Mouse (Mus musculus) naive thymus-derived CD4-positive, alpha-beta T cell, adult 2 months (primary cell): ENCODE data around the gene Cbx2.

Experiments
- DNase-seq: peaks from one replicate; pipeline ENCODE4 v3.0.0-alpha.2; 2011; ENCODE audit warnings: low read depth

Cbx2 gene

GRCm38 (mm10) chr11:119042466-119043272, 19.9 kb downstream of the Cbx2 start:
- DNase-seq = peak; percentile 52

- DNase-seq = no peak
These were observed 20.4 kb downstream of the Cbx2 start for GRCm38 (mm10) chr11:119043273-119043540.

GRCm38 (mm10) chr11:119043761-119044550, 21.2 kb downstream of the Cbx2 start:
- DNase-seq = peak; percentile 57

- DNase-seq = peak; percentile 52
These were observed 22.0 kb downstream of the Cbx2 start for GRCm38 (mm10) chr11:119044551-119045337.

- DNase-seq = peak; percentile 47
These were observed 24.0 kb downstream of the Cbx2 start for GRCm38 (mm10) chr11:119046601-119047245.

- DNase-seq = peak; percentile 70
These were observed 24.7 kb downstream of the Cbx2 start for GRCm38 (mm10) chr11:119047261-119048132.

GRCm38 (mm10) chr11:119048133-119048510, 25.4 kb downstream of the Cbx2 start:
- peak; percentile 57 for DNase-seq

GRCm38 (mm10) chr11:119050361-119050760, 27.6 kb downstream of the Cbx2 start:
- peak; percentile 76 for DNase-seq

- no peak for DNase-seq
These were observed 28.7 kb downstream of the Cbx2 start for GRCm38 (mm10) chr11:119051426-119051825.

GRCm38 (mm10) chr11:119051927-119052660, 29.3 kb downstream of the Cbx2 start:
- peak; percentile 85 for DNase-seq

GRCm38 (mm10) chr11:119052661-119053256, 30.0 kb downstream of the Cbx2 start:
- DNase-seq = peak; percentile 56

GRCm38 (mm10) chr11:119053257-119053670, 30.5 kb downstream of the Cbx2 start:
- DNase-seq = peak; percentile 93

- DNase-seq = peak; percentile 69
These were observed 31.1 kb downstream of the Cbx2 start for GRCm38 (mm10) chr11:119053738-119054350.

GRCm38 (mm10) chr11:119054351-119055345, 31.9 kb downstream of the Cbx2 start:
- peak; percentile 74 for DNase-seq

GRCm38 (mm10) chr11:119055571-119056131, 32.9 kb downstream of the Cbx2 start:
- DNase-seq = peak; percentile 55

- DNase-seq = peak; percentile 69
These were observed 33.8 kb downstream of the Cbx2 start for GRCm38 (mm10) chr11:119056301-119057211.

- DNase-seq = peak; percentile 53
These were observed 34.5 kb downstream of the Cbx2 start for GRCm38 (mm10) chr11:119057291-119057690.
